Mouse (Mus musculus) embryonic facial prominence, embryonic 10.5 days (tissue): Measurements from ENCODE around the gene Slc26a5. TPM values are rescaled to one million over a fixed set of nuclear protein-coding genes. Genes with fewer than 3 reads are reported as not detected.

Experiments
- DNase-seq: peaks from one replicate; pipeline ENCODE4 v3.0.0-alpha.2; 2017; ENCODE audit warnings: low spot score
- H3K27ac ChIP-seq: fragments of 300-500 bp; sonication (generic); replicated peaks from 2 replicates; pipeline ENCODE4 v1.5.1; 2016; ENCODE audit warnings: mild to moderate bottlenecking
- H3K27me3 ChIP-seq: fragments of 300-500 bp; sonication (generic); replicated peaks from 2 replicates; pipeline ENCODE4 v1.6.1; 2016; ENCODE audit warnings: low read depth, mild to moderate bottlenecking; ENCODE audit not compliant: poor library complexity, severe bottlenecking
- H3K36me3 ChIP-seq: fragments of 300-500 bp; sonication (generic); replicated peaks from 2 replicates; pipeline ENCODE4 v1.6.1; 2016; ENCODE audit warnings: mild to moderate bottlenecking, moderate library complexity
- H3K4me1 ChIP-seq: fragments of 300-500 bp; sonication (generic); 2 replicates; pipeline ENCODE4 v1.6.1; 2016
- H3K4me3 ChIP-seq: fragments of 300-500 bp; sonication (generic); 2 replicates; pipeline ENCODE4 v1.5.1; 2016; ENCODE audit warnings: mild to moderate bottlenecking, moderate library complexity
- H3K9me3 ChIP-seq: fragments of 300-500 bp; sonication (generic); 2 replicates; pipeline ENCODE4 v1.6.1; 2016; ENCODE audit warnings: mild to moderate bottlenecking
- WGBS: fragments of 180-500 bp; shearing (Covaris S2); methylation state at CpG from one replicate; pipeline ENCODE4 v1.1.7; 2016; 5-methylcytosine and 5-hydroxymethylcytosine counted together
- polyA plus RNA-seq: library from polyadenylated mRNA; unstranded; fragments of >200 nt; fragmentation: Nextera tagmentation; extraction: Ambion mirVana; gene quantifications from 2 replicates; pipeline ENCODE4 v1.2.1, GENCODE M21; 2016

Gene Slc26a5
- polyA plus RNA-seq, 1 experiment from 2014 or later: 0.07 TPM

GRCm38 (mm10) chr5:21792166-21792565, 73.2 kb downstream of the Slc26a5 start:
- no peak for DNase-seq
- Histone ChIP-seq H3K36me3 (peaks cover 59% of the 10 kb centered on the region), H3K4me3 (no peak overlapping the region), H3K9me3 (no peaks in the 10 kb centered on the region), H3K4me1 (peaks cover 21% of the 10 kb centered on the region), H3K27me3 (no peaks in the 10 kb centered on the region), H3K27ac (no peak overlapping the region)

- H3K4me3 ChIP-seq: no peak overlapping the region
- H3K9me3 ChIP-seq: no peaks in the 10 kb centered on the region
- H3K4me1 ChIP-seq: peaks cover 30% of the 10 kb centered on the region
- H3K27me3 ChIP-seq: no peaks in the 10 kb centered on the region
- H3K27ac ChIP-seq: no peak overlapping the region
- no peak for DNase-seq
- WGBS: 82% methylated on average over 5 of the region's 5 CpGs
- H3K36me3 ChIP-seq: peaks cover 37% of the 10 kb centered on the region
These were observed 76.3 kb downstream of the Slc26a5 start for GRCm38 (mm10) chr5:21789061-21789460.

GRCm38 (mm10) chr5:21787186-21788105, 78.0 kb downstream of the Slc26a5 start:
- H3K9me3 ChIP-seq: no peaks in the 10 kb centered on the region
- no peak for DNase-seq
- peak overlapping the region; percentile 97 for H3K4me3 ChIP-seq
- H3K4me1 ChIP-seq: peaks cover 36% of the 10 kb centered on the region
- H3K36me3 ChIP-seq: peaks cover 42% of the 10 kb centered on the region
- 40% methylated on average over 11 of the region's 11 CpGs for WGBS
- H3K27me3 ChIP-seq: no peaks in the 10 kb centered on the region
- peak overlapping the region; percentile 94 for H3K27ac ChIP-seq

GRCm38 (mm10) chr5:21786258-21787185, 78.9 kb downstream of the Slc26a5 start:
- 2% methylated on average over 51 of the region's 51 CpGs for WGBS
- peaks cover 36% of the 10 kb centered on the region for H3K4me1 ChIP-seq
- H3K36me3 ChIP-seq: peaks cover 42% of the 10 kb centered on the region
- peak overlapping the region; percentile 97 for H3K4me3 ChIP-seq
- peak overlapping the region; percentile 94 for H3K27ac ChIP-seq
- no peaks in the 10 kb centered on the region for H3K27me3 ChIP-seq
- H3K9me3 ChIP-seq: no peaks in the 10 kb centered on the region
- peak; percentile 95 for DNase-seq

GRCm38 (mm10) chr5:21785776-21786175, 79.6 kb downstream of the Slc26a5 start:
- Histone ChIP-seq H3K9me3 (no peaks in the 10 kb centered on the region), H3K27me3 (no peaks in the 10 kb centered on the region), H3K4me1 (peaks cover 36% of the 10 kb centered on the region), H3K4me3 (peak overlapping the region; percentile 97), H3K36me3 (peaks cover 43% of the 10 kb centered on the region), H3K27ac (peak overlapping the region; percentile 94)
- 75% methylated on average over 7 of the region's 7 CpGs for WGBS
- DNase-seq: no peak

GRCm38 (mm10) chr5:21785053-21785452, 80.4 kb downstream of the Slc26a5 start, which contains the start of the genes Dnajc2 and Psmc2:
TSS of gene Dnajc2 (minus strand) at chr5:21785251.
TSS of gene Psmc2 (plus strand) at chr5:21785283.
- under 1% methylated on average over 37 of the region's 37 CpGs for WGBS
- peaks cover 47% of the 10 kb centered on the region for H3K36me3 ChIP-seq
- DNase-seq: peak; percentile 92
- H3K9me3 ChIP-seq: no peaks in the 10 kb centered on the region
- H3K4me3 ChIP-seq: peak within 1 kb of the TSS; percentile 97
- peaks cover 36% of the 10 kb centered on the region for H3K4me1 ChIP-seq
- H3K27me3 ChIP-seq: no peaks in the 10 kb centered on the region
- H3K27ac ChIP-seq: peak within 1 kb of the TSS; percentile 94

- Histone ChIP-seq H3K9me3 (no peaks in the 10 kb centered on the region), H3K27ac (peak overlapping the region; percentile 90), H3K36me3 (peaks cover 51% of the 10 kb centered on the region), H3K4me1 (peaks cover 35% of the 10 kb centered on the region), H3K4me3 (peak overlapping the region; percentile 97), H3K27me3 (no peaks in the 10 kb centered on the region)
- under 1% methylated on average over 51 of the region's 51 CpGs for WGBS
- peak; percentile 29 for DNase-seq
These were observed 81.0 kb downstream of the Slc26a5 start for GRCm38 (mm10) chr5:21784161-21785052.

- no peaks in the 10 kb centered on the region for H3K27me3 ChIP-seq
- H3K27ac ChIP-seq: no peak overlapping the region
- H3K4me3 ChIP-seq: no peak overlapping the region
- H3K36me3 ChIP-seq: peaks cover 87% of the 10 kb centered on the region
- no peaks in the 10 kb centered on the region for H3K9me3 ChIP-seq
- no peak for DNase-seq
- H3K4me1 ChIP-seq: no peaks in the 10 kb centered on the region
- WGBS: 95% methylated on average over 6 of the region's 6 CpGs
These were observed 88.9 kb downstream of the Slc26a5 start for GRCm38 (mm10) chr5:21776491-21776890.

- H3K9me3 ChIP-seq: no peaks in the 10 kb centered on the region
- peaks cover 82% of the 10 kb centered on the region for H3K36me3 ChIP-seq
- no peak overlapping the region for H3K4me3 ChIP-seq
- H3K27ac ChIP-seq: no peak overlapping the region
- H3K27me3 ChIP-seq: no peaks in the 10 kb centered on the region
- WGBS: 95% methylated on average over 6 of the region's 6 CpGs
- H3K4me1 ChIP-seq: no peaks in the 10 kb centered on the region
- DNase-seq: no peak
These were observed 95.6 kb downstream of the Slc26a5 start for GRCm38 (mm10) chr5:21769841-21770240.

GRCm38 (mm10) chr5:21768506-21768905, 96.9 kb downstream of the Slc26a5 start:
- Histone ChIP-seq H3K4me3 (no peak overlapping the region), H3K4me1 (no peaks in the 10 kb centered on the region), H3K9me3 (no peaks in the 10 kb centered on the region), H3K27me3 (no peaks in the 10 kb centered on the region), H3K36me3 (peaks cover 82% of the 10 kb centered on the region), H3K27ac (no peak overlapping the region)
- DNase-seq: no peak
- WGBS: 90% methylated on average over 4 of the region's 4 CpGs
